Mouse (Mus musculus): ENCODE results near the gene Ano3.

DNA sequence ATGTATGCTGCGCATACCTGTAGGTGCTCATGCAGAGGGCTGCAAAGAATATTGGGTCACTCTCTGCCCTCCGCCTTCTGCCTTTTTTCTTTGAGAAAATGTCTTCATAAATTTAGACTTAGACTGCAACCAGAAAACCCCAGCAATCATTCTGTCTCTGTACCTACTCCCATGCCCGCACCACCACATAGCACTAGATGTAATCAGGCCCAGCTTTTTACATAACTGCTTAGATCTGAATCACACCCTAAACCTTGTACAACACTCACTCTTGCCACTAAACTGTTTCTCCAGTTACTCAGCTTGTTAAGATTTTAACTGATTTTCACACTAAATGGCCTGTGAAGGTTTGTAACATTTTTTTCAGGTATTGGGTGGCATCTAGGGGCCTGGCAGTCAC lies 241.3 kb downstream of the Ano3 start:
- TF ChIP-seq POLR2A (IDR thresholded peaks at IDR 0.05; ENCODE audit: borderline replicate concordance, control insufficient read depth, low read depth, low read length) (no peak), CTCF (IDR thresholded peaks at IDR 0.05; ENCODE audit: control insufficient read depth, insufficient read depth, low read length) (no peak)

All from bone marrow, adult 2 months (tissue).